21 mouse cellular contexts compared by ENCODE assay signal in genomic region chr17:84775291-84775690, GRCm38 (mm10).
"Had no signal": no experiment of that assay in that cellular context is flagged by ENCODE, and none has a peak within 500 bp of the region (broad histone marks: within the 10 kb centered on the region; RNA-seq: fewer than 3 reads in every experiment).

No protein-coding gene starts in this region.

- H3K27ac ChIP-seq: intestine, embryonic 15.5 days; kidney, embryonic 15.5 days; limb, embryonic 12.5 days; limb, embryonic 15.5 days; midbrain, embryonic 10.5 days; midbrain, embryonic 13.5 days; stomach, postnatal 0 days had no signal

- H3K4me2 ChIP-seq: intestine, embryonic 15.5 days; kidney, embryonic 15.5 days; limb, embryonic 12.5 days; limb, embryonic 15.5 days; midbrain, embryonic 13.5 days had no signal

- H3K4me3 ChIP-seq: intestine, embryonic 15.5 days; kidney, embryonic 15.5 days; limb, embryonic 12.5 days; limb, embryonic 15.5 days; midbrain, embryonic 10.5 days; midbrain, embryonic 13.5 days had no signal

- H3K9ac ChIP-seq: intestine, embryonic 15.5 days; kidney, embryonic 15.5 days; limb, embryonic 12.5 days; limb, embryonic 15.5 days; midbrain, embryonic 13.5 days had no signal

- ATAC-seq: intestine, embryonic 15.5 days; midbrain, embryonic 13.5 days had no signal

- H3K9me3 ChIP-seq: intestine, embryonic 15.5 days; kidney, embryonic 15.5 days; limb, embryonic 12.5 days; limb, embryonic 15.5 days; midbrain, embryonic 10.5 days; midbrain, embryonic 13.5 days had no signal

- H3K27me3 ChIP-seq: intestine, embryonic 15.5 days; kidney, embryonic 15.5 days; limb, embryonic 12.5 days; limb, embryonic 15.5 days; midbrain, embryonic 13.5 days had no signal

- H3K4me1 ChIP-seq: kidney, embryonic 15.5 days; limb, embryonic 12.5 days; limb, embryonic 15.5 days; midbrain, embryonic 10.5 days; midbrain, embryonic 13.5 days had no signal

- DNase-seq: kidney, adult 11 months; kidney, adult 8-10 months; kidney, postnatal 10 days; kidney, postnatal 36 days; left cerebral cortex, postnatal 4 days; lung, adult 2 months; lung, postnatal 14 days; lung, postnatal 4 days; right cerebral cortex, adult 18-20 months; right cerebral cortex, postnatal 14 days; right cerebral cortex, postnatal 4 days; thymus, adult 2 months; thymus, postnatal 14 days; thymus, postnatal 4 days had no signal
